Mouse (Mus musculus) lung, adult 2 months (tissue): ENCODE measurements at regions not wholly inside any gene's neighbourhood (a gene's known extent, or its start where the extent isn't known, plus 50 kb on each side); places are given as distances from the start of the nearest gene placed in this dataset.

Experiments
- CTCF ChIP-seq: fragments of 200-500 bp; IDR thresholded peaks from 2 replicates; pipeline ENCODE4 v1.5.1; 2011; ENCODE audit warnings: mild to moderate bottlenecking, low read length, control low read depth; ENCODE audit not compliant: insufficient read depth
- POLR2A ChIP-seq: fragments of 200-500 bp; IDR thresholded peaks from 2 replicates; pipeline ENCODE4 v1.6.1; 2011; ENCODE audit warnings: low read depth, mild to moderate bottlenecking, control low read depth, low read length, borderline replicate concordance; ENCODE audit errors: extremely low read depth

- TF ChIP-seq CTCF = no peak
- TF ChIP-seq POLR2A = no peak
Observed at GRCm38 (mm10) chr12:25242369-25242768, 145.4 kb upstream of the Id2 start.
